Mouse (Mus musculus): Measurements from ENCODE around the gene Cry1. TPM values are rescaled to one million over a fixed set of nuclear protein-coding genes. Genes with fewer than 3 reads are reported as not detected.

Gene Cry1
- polyA plus RNA-seq (2015; fragmentation: Nextera tagmentation; extraction: Ambion mirVana), result 27.1 and 28.6 TPM in 2 replicates

DNA sequence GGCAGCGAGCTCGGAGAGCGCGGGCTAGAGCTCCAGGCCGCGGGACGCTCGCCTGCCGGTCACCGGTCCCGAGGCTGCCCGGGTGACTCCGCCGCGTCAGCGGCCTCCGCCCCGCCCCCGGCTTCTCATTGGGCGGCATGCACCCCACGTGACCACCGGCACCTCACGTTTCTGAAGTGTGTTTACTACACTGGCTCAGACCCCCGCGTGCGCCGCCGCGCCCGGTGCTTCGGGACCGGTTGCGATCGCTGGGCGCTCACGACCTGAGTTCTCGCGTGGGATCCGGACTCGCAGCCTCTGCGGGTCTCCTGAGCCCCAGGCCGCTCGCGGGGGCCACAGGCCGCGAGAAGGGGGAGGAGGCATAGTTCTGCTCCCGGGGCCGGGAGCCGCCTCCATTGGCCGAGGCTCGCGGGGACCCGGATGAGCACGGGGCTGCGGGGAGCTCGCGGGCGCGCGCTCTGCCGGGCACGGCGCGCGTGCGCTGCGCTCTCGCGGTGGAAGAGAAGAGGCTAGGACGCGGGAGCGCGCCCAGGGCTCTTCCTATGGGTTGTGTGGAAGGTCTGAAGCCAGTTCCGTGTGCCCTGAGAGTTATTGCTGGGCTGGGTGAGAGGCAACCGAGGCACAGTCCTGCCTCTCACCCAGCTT is at the start of gene Cry1:
TSS of gene Cry1 (minus strand) at position 101 of the 645 bp plus-strand sequence.
- ATAC-seq, result peak; percentile 95
- H3K27me3 ChIP-seq, result no peaks in the 10 kb centered on the region; the same call in 1 of the 2 replicates
- H3K9ac ChIP-seq, result peak within 1 kb of the TSS; percentile 80
- H3K27ac ChIP-seq, result peak within 1 kb of the TSS; percentile 90
- peak within 1 kb of the TSS; percentile 99 for H3K4me2 ChIP-seq
- WGBS, result under 1% methylated on average over 58 of the region's 75 CpGs
- H3K4me1 ChIP-seq, result peaks cover 12% of the 10 kb centered on the region
- H3K36me3 ChIP-seq (ENCODE audit: poor library complexity, severe bottlenecking), result no peaks in the 10 kb centered on the region
- no peaks in the 10 kb centered on the region for H3K9me3 ChIP-seq (replicated peaks)
- H3K4me3 ChIP-seq, result peak within 1 kb of the TSS; percentile 86

DNA sequence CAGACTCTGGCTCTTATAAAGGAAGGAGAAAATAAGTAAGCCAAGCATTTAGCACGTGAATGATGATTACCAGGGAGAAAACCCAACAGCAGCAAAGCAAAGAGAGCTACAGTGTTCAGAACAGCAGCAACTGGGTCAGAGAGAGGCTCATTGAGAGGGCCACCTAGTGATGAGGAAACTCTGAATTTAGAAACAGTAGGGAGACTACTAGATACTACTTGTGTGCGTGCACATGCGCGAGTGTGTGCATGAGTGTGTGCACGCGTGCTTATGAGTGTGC is 36.8 kb upstream of the Cry1 start:
- Histone ChIP-seq H3K36me3 (ENCODE audit: poor library complexity, severe bottlenecking) (no peaks in the 10 kb centered on the region), H3K27ac (no peak overlapping the region), H3K4me3 (no peak overlapping the region), H3K4me1 (0 out of 2 replicates have a peak, but pooled peaks cover 8% of the 10 kb centered on the region), H3K4me2 (no peak overlapping the region), H3K9ac (0 out of 2 replicates have a peak overlapping the region, but pooled peaks have one; percentile 34), H3K27me3 (0 out of 2 replicates have a peak, but pooled peaks cover 6% of the 10 kb centered on the region), H3K9me3 (replicated peaks) (no peaks in the 10 kb centered on the region)
- peak; percentile 33; the same call in 1 of the 2 replicates for ATAC-seq
- 80% methylated on average over 6 of the region's 6 CpGs for WGBS

DNA sequence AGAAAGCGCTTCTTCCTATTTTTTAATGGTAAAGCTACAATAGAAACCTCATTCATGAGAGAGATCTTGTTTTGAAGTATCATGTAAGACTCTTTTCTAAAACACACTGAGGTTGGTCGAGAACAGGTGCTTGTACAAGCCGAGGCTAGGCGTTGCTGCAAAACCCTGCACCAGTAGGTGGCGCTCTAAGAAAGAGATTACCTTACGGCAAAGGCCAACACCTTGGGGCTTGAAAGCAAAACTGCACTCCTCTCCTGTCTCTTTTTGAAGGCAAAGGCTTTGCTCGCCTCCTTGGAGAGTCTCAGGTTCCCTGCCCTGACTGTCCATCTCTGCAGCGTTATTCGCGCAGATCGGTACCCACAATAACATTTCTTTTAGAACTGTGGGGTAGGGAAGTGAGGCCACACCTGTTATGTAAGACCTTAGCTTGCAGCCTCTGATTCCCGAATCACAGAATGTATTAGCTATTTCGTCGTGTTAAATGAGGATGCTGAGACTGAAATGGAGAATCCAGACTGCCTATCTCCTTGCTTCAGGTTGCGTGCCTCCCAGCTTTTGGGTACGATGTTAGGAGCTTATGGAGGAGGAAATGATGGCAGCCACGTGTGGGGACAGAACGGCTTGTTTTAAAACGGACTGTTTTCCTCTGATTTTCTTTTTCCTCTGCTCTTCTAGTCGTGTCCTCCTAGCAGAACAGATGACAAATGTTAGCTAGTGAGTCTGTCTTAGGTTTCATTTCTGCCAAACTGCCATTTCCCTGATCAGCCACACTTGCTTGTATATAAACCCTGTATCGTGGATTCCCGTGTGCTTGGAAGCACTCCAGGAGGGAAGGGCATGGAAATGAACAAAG is 36.3 kb upstream of the Cry1 start:
- Histone ChIP-seq H3K36me3 (ENCODE audit: poor library complexity, severe bottlenecking) (no peaks in the 10 kb centered on the region), H3K9ac (peak overlapping the region; percentile 34; the same call in 1 of the 2 replicates), H3K4me3 (0 out of 2 replicates have a peak overlapping the region, but pooled peaks have one; percentile 1), H3K27ac (no peak overlapping the region), H3K4me1 (0 out of 2 replicates have a peak, but pooled peaks cover 8% of the 10 kb centered on the region), H3K4me2 (peak overlapping the region; percentile 40), H3K27me3 (0 out of 2 replicates have a peak, but pooled peaks cover 6% of the 10 kb centered on the region), H3K9me3 (replicated peaks) (no peaks in the 10 kb centered on the region)
- peak; percentile 83 for ATAC-seq
- WGBS, result 30% methylated on average over 22 of the region's 22 CpGs

DNA sequence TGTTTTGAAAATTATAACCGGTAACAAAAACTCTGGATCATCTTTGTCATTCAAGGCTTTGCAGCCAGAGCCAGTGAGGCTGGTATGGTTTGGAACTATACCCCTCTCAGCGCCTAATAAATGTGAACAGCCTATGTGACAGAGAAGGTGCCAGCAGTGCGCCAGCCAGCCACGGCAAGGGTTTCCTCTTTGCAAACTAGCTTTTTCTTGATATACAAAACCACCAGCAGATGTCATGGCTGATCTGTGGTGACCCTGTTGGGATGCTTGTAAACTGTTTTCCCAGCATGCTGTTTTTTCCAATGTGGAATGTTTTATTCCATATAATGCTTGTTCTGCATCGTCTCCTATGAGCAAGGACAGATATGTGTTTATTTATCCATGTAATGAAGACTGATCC is 30.0 kb upstream of the Cry1 start:
- Histone ChIP-seq H3K4me2 (no peak overlapping the region), H3K36me3 (ENCODE audit: poor library complexity, severe bottlenecking) (no peaks in the 10 kb centered on the region), H3K9me3 (replicated peaks) (no peaks in the 10 kb centered on the region), H3K4me3 (no peak overlapping the region), H3K27me3 (0 out of 2 replicates have a peak, but pooled peaks cover 3% of the 10 kb centered on the region), H3K4me1 (no peaks in the 10 kb centered on the region), H3K27ac (no peak overlapping the region), H3K9ac (no peak overlapping the region)
- no peak for ATAC-seq
- WGBS, result 70% methylated on average over 5 of the region's 5 CpGs

DNA sequence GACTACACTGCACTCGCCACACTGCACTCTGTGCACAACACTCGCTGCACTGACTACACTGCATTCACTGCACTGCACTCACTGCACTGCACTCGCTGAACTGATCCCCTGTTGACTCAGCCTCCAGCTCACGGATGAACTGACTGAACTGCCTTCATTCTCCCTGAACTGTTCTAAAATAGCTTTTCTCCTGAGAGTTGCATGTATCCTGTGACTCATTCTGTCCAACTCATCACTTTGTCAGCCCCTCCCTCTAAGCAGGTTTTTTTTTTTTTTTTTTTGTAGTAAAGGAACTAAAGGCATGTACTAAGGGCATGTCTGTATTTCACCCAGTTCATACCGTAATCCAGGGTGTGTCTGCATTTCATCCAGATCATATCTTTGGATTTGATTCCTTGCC is 26.8 kb upstream of the Cry1 start:
- H3K4me3 ChIP-seq, result no peak overlapping the region
- no peaks in the 10 kb centered on the region for H3K27me3 ChIP-seq
- no peaks in the 10 kb centered on the region for H3K36me3 ChIP-seq (ENCODE audit: poor library complexity, severe bottlenecking)
- no peak overlapping the region for H3K27ac ChIP-seq
- H3K4me1 ChIP-seq, result no peaks in the 10 kb centered on the region
- 87% methylated on average over 5 of the region's 5 CpGs for WGBS
- no peak for ATAC-seq
- H3K9me3 ChIP-seq (replicated peaks), result no peaks in the 10 kb centered on the region
- no peak overlapping the region for H3K9ac ChIP-seq
- no peak overlapping the region for H3K4me2 ChIP-seq

DNA sequence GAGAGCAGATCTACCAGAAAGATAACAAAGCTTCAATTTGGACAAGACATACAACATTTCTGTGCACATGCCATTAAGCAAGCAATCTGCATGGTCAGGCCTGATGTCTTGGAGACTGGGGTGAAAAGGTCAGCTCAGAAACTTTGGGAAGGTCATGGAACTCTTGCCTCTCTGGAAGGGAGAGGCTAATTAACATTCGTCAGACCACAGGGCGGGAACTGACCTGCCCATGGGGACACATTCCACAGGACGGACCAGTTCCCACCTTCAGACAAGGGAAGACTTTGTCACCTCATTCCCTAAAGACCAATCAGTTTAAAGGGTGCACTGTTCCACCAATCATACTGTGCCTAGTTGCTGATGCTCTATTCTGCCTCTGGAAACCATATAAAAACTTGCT is 25.3 kb upstream of the Cry1 start:
- Histone ChIP-seq H3K9me3 (replicated peaks) (no peaks in the 10 kb centered on the region), H3K36me3 (ENCODE audit: poor library complexity, severe bottlenecking) (no peaks in the 10 kb centered on the region), H3K4me3 (no peak overlapping the region), H3K9ac (no peak overlapping the region), H3K4me1 (no peaks in the 10 kb centered on the region), H3K27me3 (no peaks in the 10 kb centered on the region), H3K27ac (no peak overlapping the region), H3K4me2 (no peak overlapping the region)
- WGBS, result 81% methylated on average over 3 of the region's 3 CpGs
- no peak for ATAC-seq

DNA sequence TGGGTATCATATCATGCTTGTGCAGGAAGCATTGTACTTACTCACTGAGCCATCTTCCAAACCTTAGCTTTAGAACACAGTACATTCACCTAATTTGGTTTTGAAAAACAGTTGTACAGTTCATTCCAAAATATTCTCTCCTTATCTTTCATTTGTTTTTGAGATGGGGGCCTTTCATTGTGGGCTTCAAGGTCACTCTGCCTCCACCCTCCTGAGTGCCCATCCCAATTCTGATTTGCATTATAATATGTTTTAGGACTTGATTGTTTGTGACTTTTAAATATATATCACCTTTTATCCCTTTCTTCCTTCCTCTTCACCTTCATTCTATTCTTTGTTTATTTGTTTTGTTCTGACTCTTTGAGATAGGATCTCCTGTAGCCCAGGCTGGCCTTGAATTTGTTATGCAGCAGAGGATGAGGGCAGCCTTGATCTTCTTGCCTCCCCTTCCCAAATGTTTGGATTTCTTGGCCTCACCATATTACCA is 24.3 kb upstream of the Cry1 start:
- Histone ChIP-seq H3K27me3 (no peaks in the 10 kb centered on the region), H3K9ac (no peak overlapping the region), H3K27ac (no peak overlapping the region), H3K4me3 (no peak overlapping the region), H3K36me3 (ENCODE audit: poor library complexity, severe bottlenecking) (no peaks in the 10 kb centered on the region), H3K4me2 (no peak overlapping the region), H3K9me3 (replicated peaks) (no peaks in the 10 kb centered on the region), H3K4me1 (0 out of 2 replicates have a peak, but pooled peaks cover 5% of the 10 kb centered on the region)
- no peak for ATAC-seq

DNA sequence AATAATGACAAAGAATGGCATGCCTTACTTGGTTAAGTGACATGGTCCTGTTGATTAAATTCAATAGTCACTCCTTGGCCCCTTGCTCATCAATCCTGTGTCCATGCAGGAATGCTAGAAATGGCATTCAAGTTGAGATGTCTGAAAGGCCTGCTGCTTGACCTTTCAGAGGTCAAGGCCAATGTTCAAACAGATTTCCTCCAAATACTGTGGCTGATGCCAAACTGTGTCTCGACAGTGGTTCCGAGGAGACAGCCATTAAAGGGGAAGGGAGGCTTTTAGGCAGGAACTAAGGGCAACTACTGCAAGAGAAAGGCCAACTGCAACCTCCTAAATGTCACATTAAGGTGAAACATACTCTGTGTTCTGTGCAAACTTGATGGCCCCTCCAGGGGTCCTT is 20.5 kb upstream of the Cry1 start:
- no peak overlapping the region for H3K4me3 ChIP-seq
- no peak overlapping the region for H3K9ac ChIP-seq
- no peaks in the 10 kb centered on the region for H3K36me3 ChIP-seq (ENCODE audit: poor library complexity, severe bottlenecking)
- no peaks in the 10 kb centered on the region for H3K9me3 ChIP-seq (replicated peaks)
- 60% methylated on average over 2 of the region's 2 CpGs for WGBS
- H3K4me1 ChIP-seq, result 0 out of 2 replicates have a peak, but pooled peaks cover 5% of the 10 kb centered on the region
- H3K27ac ChIP-seq, result no peak overlapping the region
- no peaks in the 10 kb centered on the region for H3K27me3 ChIP-seq
- no peak for ATAC-seq
- no peak overlapping the region for H3K4me2 ChIP-seq

DNA sequence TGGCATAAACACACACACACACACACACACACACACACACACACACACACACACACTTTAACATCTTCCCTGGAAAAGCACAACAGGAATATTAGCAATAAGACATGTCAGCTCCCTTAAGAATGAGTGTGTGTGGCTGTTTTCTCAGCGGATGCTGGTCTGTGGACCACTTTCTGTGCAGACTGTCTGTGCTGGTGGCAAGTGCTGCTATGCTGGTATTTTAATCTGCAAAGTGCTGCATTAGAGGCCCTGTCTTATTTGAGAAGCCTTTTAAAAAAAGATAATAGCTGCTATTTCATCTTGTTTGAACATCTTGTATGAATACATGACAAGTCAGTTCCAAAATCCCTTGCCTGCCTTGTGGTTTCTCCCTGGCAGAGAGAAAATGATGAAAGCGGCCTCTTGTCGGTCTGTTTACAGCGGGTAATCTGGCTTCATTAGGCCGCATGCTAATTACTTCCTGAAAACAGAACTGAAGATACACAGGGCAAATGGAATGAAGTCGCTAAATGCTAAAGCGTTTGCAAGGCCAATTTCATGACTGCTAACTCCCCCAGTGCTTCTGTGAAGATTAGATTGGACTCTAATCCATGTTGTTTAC is 19.5 kb upstream of the Cry1 start:
- Histone ChIP-seq H3K4me1 (0 out of 2 replicates have a peak, but pooled peaks cover 5% of the 10 kb centered on the region), H3K27ac (no peak overlapping the region), H3K27me3 (no peaks in the 10 kb centered on the region), H3K4me3 (no peak overlapping the region), H3K36me3 (ENCODE audit: poor library complexity, severe bottlenecking) (no peaks in the 10 kb centered on the region), H3K9ac (0 out of 2 replicates have a peak overlapping the region, but pooled peaks have one; percentile 23), H3K4me2 (no peak overlapping the region), H3K9me3 (replicated peaks) (no peaks in the 10 kb centered on the region)
- ATAC-seq, result no peak
- 25% methylated on average over 7 of the region's 7 CpGs for WGBS

DNA sequence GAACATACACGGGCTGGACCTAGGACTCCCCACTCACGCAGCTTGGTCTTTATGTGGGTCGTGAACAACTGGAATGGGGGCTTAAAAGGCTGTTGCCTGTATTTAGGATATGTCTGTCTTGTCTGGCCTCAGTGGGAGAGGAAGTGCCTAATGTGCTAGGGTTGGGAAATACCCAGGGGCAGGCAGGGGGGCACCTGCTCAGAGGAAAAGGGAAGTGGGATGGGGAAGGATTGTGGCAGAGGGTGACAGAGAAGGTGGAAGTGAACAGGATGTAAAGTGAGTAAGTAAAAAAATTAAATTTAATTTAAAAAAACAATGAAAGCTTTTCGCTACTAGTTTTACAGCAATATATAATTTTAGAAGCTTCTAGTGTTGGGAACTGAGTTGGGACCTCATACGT is 9.7 kb upstream of the Cry1 start:
- no peaks in the 10 kb centered on the region for H3K9me3 ChIP-seq (replicated peaks)
- H3K36me3 ChIP-seq (ENCODE audit: poor library complexity, severe bottlenecking), result no peaks in the 10 kb centered on the region
- H3K4me3 ChIP-seq, result no peak overlapping the region
- H3K4me2 ChIP-seq, result no peak overlapping the region
- no peak overlapping the region for H3K9ac ChIP-seq
- H3K27me3 ChIP-seq, result no peaks in the 10 kb centered on the region; the same call in 1 of the 2 replicates
- no peaks in the 10 kb centered on the region for H3K4me1 ChIP-seq
- 83% methylated on average over 5 of the region's 5 CpGs for WGBS
- H3K27ac ChIP-seq, result no peak overlapping the region
- ATAC-seq, result no peak

DNA sequence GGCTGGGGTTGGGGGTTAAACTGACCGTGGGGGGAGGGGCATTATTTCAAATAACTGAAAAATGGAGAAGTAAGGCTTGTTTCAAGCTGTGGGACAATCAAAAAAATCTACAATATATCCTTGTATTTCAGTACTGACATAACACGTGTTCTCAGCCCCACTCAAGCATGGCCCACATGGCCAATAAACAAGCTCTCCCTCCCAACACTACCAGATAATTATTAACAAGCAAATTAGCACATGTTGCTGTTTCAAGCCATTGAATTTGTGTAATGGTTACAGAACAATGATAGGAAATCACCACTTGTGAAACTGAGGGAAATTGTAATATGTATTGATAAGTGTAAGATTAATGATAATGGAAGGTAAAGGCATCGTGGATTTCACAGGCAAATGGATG is 8.5 kb upstream of the Cry1 start:
- WGBS, result 78% methylated on average over 3 of the region's 3 CpGs
- Histone ChIP-seq H3K9me3 (replicated peaks) (no peaks in the 10 kb centered on the region), H3K4me1 (no peaks in the 10 kb centered on the region), H3K4me2 (no peak overlapping the region), H3K9ac (no peak overlapping the region), H3K4me3 (no peak overlapping the region), H3K27ac (no peak overlapping the region), H3K27me3 (no peaks in the 10 kb centered on the region; the same call in 1 of the 2 replicates), H3K36me3 (ENCODE audit: poor library complexity, severe bottlenecking) (no peaks in the 10 kb centered on the region)
- ATAC-seq, result no peak

DNA sequence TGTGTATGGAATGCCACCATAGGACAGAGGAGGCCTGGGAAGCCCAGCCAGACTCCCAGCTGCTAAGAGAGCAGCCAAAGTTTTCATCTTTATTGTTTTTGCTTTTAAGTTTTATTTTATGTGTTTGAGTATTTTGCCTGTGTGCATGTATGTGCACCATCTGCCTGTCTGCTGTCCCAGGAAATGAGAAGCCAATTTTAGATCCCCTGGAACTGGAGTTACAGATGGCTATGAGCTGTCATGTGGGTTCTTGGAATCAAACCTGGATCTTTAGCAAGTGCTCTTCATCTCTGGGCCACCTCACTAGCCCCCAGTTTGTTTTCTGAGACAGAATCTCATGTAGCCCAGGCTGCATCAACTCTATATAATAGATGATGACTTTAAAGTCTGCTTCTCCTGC is 5.8 kb upstream of the Cry1 start:
- H3K27ac ChIP-seq, result no peak overlapping the region
- H3K9ac ChIP-seq, result no peak overlapping the region
- H3K4me2 ChIP-seq, result no peak overlapping the region
- no peak for ATAC-seq
- no peaks in the 10 kb centered on the region; the same call in 1 of the 2 replicates for H3K27me3 ChIP-seq
- H3K4me1 ChIP-seq, result 0 out of 2 replicates have a peak, but pooled peaks cover 4% of the 10 kb centered on the region
- no peaks in the 10 kb centered on the region for H3K9me3 ChIP-seq (replicated peaks)
- H3K4me3 ChIP-seq, result no peak overlapping the region
- no peaks in the 10 kb centered on the region for H3K36me3 ChIP-seq (ENCODE audit: poor library complexity, severe bottlenecking)

Data from forebrain, embryonic 13.5 days (tissue).